Mouse (Mus musculus): ENCODE measurements at regions not wholly inside any gene's neighbourhood (a gene's known extent, or its start where the extent isn't known, plus 50 kb on each side); places are given as distances from the start of the nearest gene placed in this dataset.

- DNase-seq (ENCODE audit: extremely low spot score in 1 of 2, low spot score in 1 of 2): no peak
These were observed 223.0 kb upstream of the 4930550L24Rik start for GRCm38 (mm10) chrX:58686119-58686518.

GRCm38 (mm10) chrX:58688964-58689363 is 220.2 kb upstream of the 4930550L24Rik start:
- no peak for DNase-seq (ENCODE audit: extremely low spot score in 1 of 2, low spot score in 1 of 2)

GRCm38 (mm10) chrX:58702152-58702741 is 206.9 kb upstream of the 4930550L24Rik start:
- peak in 1 of 2 experiments; percentile 5 for DNase-seq (ENCODE audit: extremely low spot score in 1 of 2, low spot score in 1 of 2)
